Mouse (Mus musculus) 3134 (cell line): ENCODE measurements around the gene Pkn3.
A peak's percentile ranks its signal among the peaks of the same experiment; 100 is the strongest.
"Not testable (repeated sequence)": the region's sequence is repeated elsewhere in the genome, so short reads cannot be mapped to it uniquely, and the experiment has no call there.

Experiments
- DNase-seq: peaks from one replicate; pipeline ENCODE4 v3.0.0-alpha.2; 2011; ENCODE audit warnings: low spot score; ENCODE audit not compliant: insufficient read length; ENCODE audit errors: extremely low read depth

The Pkn3 gene

GRCm38 (mm10) chr2:30093471-30094207 lies 16.2 kb downstream of the Pkn3 start, which contains the start of gene Zdhhc12:
Zdhhc12 (minus strand) TSS chr2:30093648.
- DNase-seq: peak; percentile 99

GRCm38 (mm10) chr2:30094208-30094588 lies 16.7 kb downstream of the Pkn3 start:
- DNase-seq: peak; percentile 57

- no peak for DNase-seq
Measured at GRCm38 (mm10) chr2:30095882-30096527, 18.5 kb downstream of the Pkn3 start.

- DNase-seq: no peak
Measured at GRCm38 (mm10) chr2:30100214-30100613, 22.7 kb downstream of the Pkn3 start.

GRCm38 (mm10) chr2:30106364-30106763 lies 28.9 kb downstream of the Pkn3 start:
- no peak for DNase-seq

GRCm38 (mm10) chr2:30107646-30108045 lies 30.2 kb downstream of the Pkn3 start:
- no peak for DNase-seq

GRCm38 (mm10) chr2:30108260-30108659 lies 30.8 kb downstream of the Pkn3 start:
- DNase-seq: no peak

GRCm38 (mm10) chr2:30111500-30111899 lies 34.0 kb downstream of the Pkn3 start:
- DNase-seq: no peak

- DNase-seq: no peak
Measured at GRCm38 (mm10) chr2:30112564-30112963, 35.1 kb downstream of the Pkn3 start.

- DNase-seq: no peak
Measured at GRCm38 (mm10) chr2:30119641-30120051, 42.2 kb downstream of the Pkn3 start.

- no peak for DNase-seq
Measured at GRCm38 (mm10) chr2:30120269-30120668, 42.8 kb downstream of the Pkn3 start.

GRCm38 (mm10) chr2:30122766-30123165 lies 45.3 kb downstream of the Pkn3 start:
- DNase-seq: no peak

- no peak for DNase-seq
Measured at GRCm38 (mm10) chr2:30123729-30124471, 46.4 kb downstream of the Pkn3 start.

- peak; percentile 94 for DNase-seq
Measured at GRCm38 (mm10) chr2:30124472-30125274, 47.2 kb downstream of the Pkn3 start, which contains the start of gene Zer1. Zer1 (minus strand) TSS chr2:30124585.

GRCm38 (mm10) chr2:30128789-30129188 lies 51.3 kb downstream of the Pkn3 start:
- DNase-seq: peak; percentile 53

GRCm38 (mm10) chr2:30130156-30130555 lies 52.7 kb downstream of the Pkn3 start:
- DNase-seq: no peak

GRCm38 (mm10) chr2:30131240-30131639 lies 53.8 kb downstream of the Pkn3 start:
- DNase-seq: not testable (repeated sequence)

GRCm38 (mm10) chr2:30132801-30133612 lies 55.5 kb downstream of the Pkn3 start:
- peak; percentile 18 for DNase-seq

GRCm38 (mm10) chr2:30133613-30134377 lies 56.3 kb downstream of the Pkn3 start, which contains the start of gene Tbc1d13:
Tbc1d13 (plus strand) TSS chr2:30133746.
- peak; percentile 99 for DNase-seq
